Mouse (Mus musculus) MEL (cell line): ENCODE results near the gene Spdef. TPM values are rescaled to one million over a fixed set of nuclear protein-coding genes. Genes with fewer than 3 reads are reported as not detected.

Experiments
- DNase-seq: peaks from one replicate; pipeline ENCODE4 v3.0.0; 2011; ENCODE audit warnings: low read depth, low spot score
- H3K27ac ChIP-seq: 2 replicates; pipeline ENCODE4 v1.5.1; 2012; ENCODE audit warnings: low read depth, mild to moderate bottlenecking, control low read depth, low read length, moderate library complexity; ENCODE audit not compliant: control insufficient read depth
- H3K27me3 ChIP-seq, 2 experiments: fragments of 150-350 bp in 1 of 2; sonication (generic) in 1 of 2; 2 replicates each; pipeline ENCODE4 v1.6.1; 2012; ENCODE audit warnings: low read length in 2 of 2, mild to moderate bottlenecking in 2 of 2, improper control_type of control experiment in 1 of 2, moderate library complexity in 1 of 2; ENCODE audit not compliant: insufficient read depth in 2 of 2, control insufficient read depth in 1 of 2
- H3K36me3 ChIP-seq, 2 experiments: 2 replicates each; pipeline ENCODE4 v1.6.1; 2012 to 2014; ENCODE audit warnings: low read length in 2 of 2, improper control_type of control experiment in 1 of 2, inconsistent platforms in 1 of 2, mild to moderate bottlenecking in 1 of 2; ENCODE audit not compliant: insufficient read depth in 2 of 2, control insufficient read depth in 1 of 2
- H3K4me1 ChIP-seq, 2 experiments: fragments of 150-350 bp in 1 of 2; sonication (generic) in 1 of 2; 2 replicates each; pipeline ENCODE4 v1.6.1; 2012; ENCODE audit warnings: low read length in 2 of 2, improper control_type of control experiment in 1 of 2, mild to moderate bottlenecking in 1 of 2; ENCODE audit not compliant: insufficient read depth in 2 of 2, control insufficient read depth in 1 of 2
- H3K4me3 ChIP-seq, 2 experiments: fragments of 150-350 bp in 1 of 2; sonication (generic) in 1 of 2; 2 replicates each; pipeline ENCODE4 v1.5.1; 2012; ENCODE audit warnings: low read depth in 2 of 2, low read length in 2 of 2, mild to moderate bottlenecking in 2 of 2, moderate library complexity in 2 of 2, control low read depth in 1 of 2, improper control_type of control experiment in 1 of 2; ENCODE audit not compliant: control insufficient read depth in 1 of 2, insufficient read depth in 1 of 2
- H3K79me2 ChIP-seq: 2 replicates; pipeline ENCODE4 v1.6.1; 2012; ENCODE audit warnings: mild to moderate bottlenecking, low read length, moderate library complexity; ENCODE audit not compliant: control insufficient read depth, poor library complexity, insufficient read depth
- H3K9ac ChIP-seq: 2 replicates; pipeline ENCODE4 v1.6.1; 2012; ENCODE audit warnings: low read depth, mild to moderate bottlenecking, control low read depth, low read length, moderate library complexity; ENCODE audit not compliant: control insufficient read depth, poor library complexity, severe bottlenecking
- H3K9me3 ChIP-seq: fragments of 150-350 bp; sonication (generic); replicated peaks from 2 replicates; pipeline ENCODE4 v1.6.1; 2012; ENCODE audit warnings: mild to moderate bottlenecking, low read length, improper control_type of control experiment, moderate library complexity; ENCODE audit not compliant: insufficient read depth
- CTCF ChIP-seq, 3 experiments: IDR thresholded peaks in 2 of 3; conservative IDR thresholded peaks in 1 of 3; 2 replicates each; pipeline ENCODE4 v1.5.1; 2011 to 2012; ENCODE audit warnings: low read length in 3 of 3, low read depth in 2 of 3, mild to moderate bottlenecking in 2 of 3, improper control_type of control experiment in 1 of 3, inconsistent platforms in 1 of 3, mixed read lengths in 1 of 3, moderate library complexity in 1 of 3; ENCODE audit not compliant: control insufficient read depth in 1 of 3, insufficient read depth in 1 of 3, poor library complexity in 1 of 3, severe bottlenecking in 1 of 3
- ETS1 ChIP-seq: IDR thresholded peaks from 2 replicates; pipeline ENCODE4 v1.6.1; 2012; ENCODE audit warnings: low read depth, mild to moderate bottlenecking, inconsistent platforms, low read length, improper control_type of control experiment, moderate library complexity
- GABPA ChIP-seq: IDR thresholded peaks from 2 replicates; pipeline ENCODE4 v1.6.1; 2012; ENCODE audit warnings: low read depth, mild to moderate bottlenecking, inconsistent platforms, low read length, improper control_type of control experiment, moderate library complexity
- HCFC1 ChIP-seq: IDR thresholded peaks from 2 replicates; pipeline ENCODE4 v1.6.1; 2012; ENCODE audit warnings: low read depth, mild to moderate bottlenecking, inconsistent platforms, low read length, improper control_type of control experiment, moderate library complexity
- JUND ChIP-seq: IDR thresholded peaks from 2 replicates; pipeline ENCODE4 v1.6.1; 2011; ENCODE audit warnings: low read depth, mild to moderate bottlenecking, improper control_type of control experiment, low read length
- MAFK ChIP-seq: IDR thresholded peaks from 2 replicates; pipeline ENCODE4 v1.6.1; 2011; ENCODE audit warnings: low read depth, mild to moderate bottlenecking, low read length, improper control_type of control experiment, borderline replicate concordance
- MAX ChIP-seq: IDR thresholded peaks from 2 replicates; pipeline ENCODE4 v1.6.1; 2011; ENCODE audit warnings: low read length, improper control_type of control experiment
- MAZ ChIP-seq: IDR thresholded peaks from 2 replicates; pipeline ENCODE4 v1.6.1; 2012; ENCODE audit warnings: low read depth, mild to moderate bottlenecking, inconsistent platforms, low read length, improper control_type of control experiment
- MYC ChIP-seq: IDR thresholded peaks from 2 replicates; pipeline ENCODE4 v1.6.1; 2011; ENCODE audit warnings: low read depth, mild to moderate bottlenecking, low read length, improper control_type of control experiment, moderate library complexity
- NELFE ChIP-seq: IDR thresholded peaks from 2 replicates; pipeline ENCODE4 v1.6.1; 2011; ENCODE audit warnings: low read depth, low read length, improper control_type of control experiment
- POLR2AphosphoS2 ChIP-seq: IDR thresholded peaks from 2 replicates; pipeline ENCODE4 v1.6.1; 2011; ENCODE audit warnings: low read length, improper control_type of control experiment
- SMC3 ChIP-seq: IDR thresholded peaks from 2 replicates; pipeline ENCODE4 v1.6.1; 2011; ENCODE audit warnings: low read depth, low read length, improper control_type of control experiment
- TBP ChIP-seq: IDR thresholded peaks from 2 replicates; pipeline ENCODE4 v1.8.0; 2011; ENCODE audit warnings: low read depth, low read length, improper control_type of control experiment
- UBTF ChIP-seq: IDR thresholded peaks from 2 replicates; pipeline ENCODE4 v1.6.1; 2012; ENCODE audit warnings: low read depth, mild to moderate bottlenecking, inconsistent platforms, low read length, improper control_type of control experiment, moderate library complexity, borderline replicate concordance; ENCODE audit not compliant: insufficient read depth
- ZC3H11A ChIP-seq: IDR thresholded peaks from 2 replicates; pipeline ENCODE4 v1.6.1; 2012; ENCODE audit warnings: low read depth, mild to moderate bottlenecking, inconsistent platforms, low read length, improper control_type of control experiment
- ZKSCAN1 ChIP-seq: IDR thresholded peaks from 2 replicates; pipeline ENCODE4 v1.6.1; 2012; ENCODE audit warnings: low read depth, mild to moderate bottlenecking, inconsistent platforms, low read length, improper control_type of control experiment, moderate library complexity
- ZNF384 ChIP-seq: IDR thresholded peaks from 2 replicates; pipeline ENCODE4 v1.6.1; 2012; ENCODE audit warnings: low read depth, mild to moderate bottlenecking, inconsistent platforms, low read length, improper control_type of control experiment
- polyA plus RNA-seq, 2 experiments: library from polyadenylated mRNA; stranded (reverse) in 1 of 2; unstranded in 1 of 2; fragments of >175 nt in 1 of 2; fragments of >200 nt in 1 of 2; gene quantifications; 2 replicates each; pipeline versions ENCODE4 v1.2.1 to v1.2.4; 2012; ENCODE audit warnings: low replicate concordance in 2 of 2, low read depth in 1 of 2; ENCODE audit not compliant: insufficient read length in 2 of 2, insufficient read depth in 1 of 2, missing spikeins in 1 of 2
- total RNA-seq: library from RNA; depleted of rRNA; stranded (reverse); fragments of 300-350 nt; gene quantifications from 2 replicates; pipeline ENCODE4 v1.2.3, GENCODE M21; 2012

The Spdef gene
- total and polyA plus RNA-seq, 3 experiments, result 0.11 TPM; not detected in 2

DNA sequence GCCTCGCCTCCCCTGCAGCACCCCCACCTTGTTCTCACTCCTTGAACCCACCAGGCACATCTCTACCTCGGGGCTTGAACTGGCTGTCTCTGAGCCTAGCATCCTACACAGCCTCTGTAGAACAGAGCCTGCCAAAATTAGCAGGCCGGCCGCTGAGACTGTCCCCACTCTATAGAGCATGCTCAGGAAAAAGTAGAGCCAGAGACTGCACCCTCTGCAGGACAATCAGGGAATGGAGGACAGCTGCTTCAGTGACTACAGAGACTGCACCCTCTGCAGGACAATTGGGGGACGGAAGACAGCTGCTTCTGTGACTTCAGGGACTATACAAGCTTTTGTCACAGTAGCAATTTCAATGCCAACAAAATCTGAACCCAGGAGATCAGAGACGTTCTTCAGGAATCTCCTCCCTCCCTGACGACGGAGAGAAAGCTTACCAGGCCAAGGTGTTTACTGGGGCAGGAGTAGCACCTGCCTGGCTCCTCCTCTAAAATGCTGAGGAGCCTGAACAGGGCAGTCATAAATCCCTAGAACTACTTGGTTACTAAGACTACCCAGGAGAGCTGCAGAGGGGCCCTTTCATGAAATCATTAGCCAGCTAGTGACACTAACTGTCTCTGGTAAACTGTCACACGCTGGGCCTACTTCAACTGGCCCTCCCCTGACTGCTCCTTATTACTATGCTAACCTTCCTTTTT lies 33.0 kb upstream of the Spdef start (continued):
- peak; percentile 54 to 98 (median 64) for TF ChIP-seq CTCF (IDR thresholded peaks at IDR 0.05 in 2 of 3, conservative IDR thresholded peaks at IDR 0.05 in 1 of 3; ENCODE audit: control insufficient read depth in 1 of 3, insufficient read depth in 1 of 3, low read depth in 2 of 3, low read length in 3 of 3, poor library complexity in 1 of 3, severe bottlenecking in 1 of 3)
- TF ChIP-seq, all 39 proteins: peak for 4

DNA sequence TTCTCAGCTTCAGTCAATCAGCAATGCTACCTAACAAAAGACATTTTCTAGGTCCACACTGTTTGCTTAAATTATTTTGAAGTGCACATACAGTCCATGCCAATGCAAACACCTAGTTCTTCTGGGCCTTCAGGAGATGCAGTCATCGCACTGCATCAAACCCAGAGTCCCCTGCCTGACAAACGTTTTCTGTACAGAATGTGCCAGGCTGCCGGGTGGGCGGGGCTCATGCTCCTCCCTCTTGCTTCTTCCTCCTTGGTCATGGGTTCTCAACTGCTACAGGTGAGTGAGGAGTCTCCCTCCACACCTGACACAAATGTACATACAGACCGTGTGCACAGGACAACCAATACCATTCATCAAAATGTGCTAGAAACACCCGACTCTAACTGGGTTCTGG lies 31.4 kb upstream of the Spdef start:
- H3K9ac ChIP-seq, result no peak overlapping the region
- peaks cover 0 to 4% of the 10 kb centered on the region in 2 experiments; a peak in 1 of 4 replicates for H3K36me3 ChIP-seq
- DNase-seq, result no peak
- no peak overlapping the region for H3K27ac ChIP-seq
- no peak overlapping the region for H3K4me3 ChIP-seq
- H3K79me2 ChIP-seq, result peaks cover 3% of the 10 kb centered on the region; the same call in 1 of the 2 replicates
- no peak for TF ChIP-seq MAX
- TF ChIP-seq ZNF384, result no peak
- no peak for TF ChIP-seq HCFC1
- no peak for TF ChIP-seq GABPA
- no peak for TF ChIP-seq MYC
- no peak for TF ChIP-seq MAZ
- TF ChIP-seq JUND, result no peak
- no peak for TF ChIP-seq UBTF
- no peak for TF ChIP-seq NELFE
- no peak for TF ChIP-seq MAFK
- TF ChIP-seq TBP, result no peak
- TF ChIP-seq ETS1, result no peak
- no peak for TF ChIP-seq ZKSCAN1
- TF ChIP-seq ZC3H11A, result no peak
- no peak for TF ChIP-seq SMC3
- no peak for TF ChIP-seq POLR2AphosphoS2
- TF ChIP-seq, all 39 proteins: peak for 0
- H3K27me3 ChIP-seq, result no peaks in the 10 kb centered on the region
- no peaks in the 10 kb centered on the region for H3K4me1 ChIP-seq
- H3K9me3 ChIP-seq, result no peaks in the 10 kb centered on the region
